Mouse (Mus musculus) forebrain, embryonic 16.5 days (tissue): ENCODE measurements around the gene Slc38a10. TPM values are rescaled to one million over a fixed set of nuclear protein-coding genes. Genes with fewer than 3 reads are reported as not detected.

ENCODE experiments used
- ATAC-seq: fragments of 200-750 bp; cut with Nextera tagmentation; 2 replicates; pipeline ENCODE4 v1.8.0; 2017; ENCODE audit warnings: mild to moderate bottlenecking, moderate library complexity
- H3K27ac ChIP-seq: fragments of 300-500 bp; sonication (generic); 2 replicates; pipeline ENCODE4 v1.5.1; 2014; ENCODE audit warnings: low read length, control low read depth
- H3K27me3 ChIP-seq: fragments of 300-500 bp; sonication (generic); replicated peaks from 2 replicates; pipeline ENCODE4 v1.6.1; 2014; ENCODE audit warnings: low read length; ENCODE audit not compliant: control insufficient read depth, insufficient read depth
- H3K36me3 ChIP-seq: fragments of 300-500 bp; sonication (generic); 2 replicates; pipeline ENCODE4 v1.6.1; 2014; ENCODE audit not compliant: control insufficient read depth, insufficient read depth
- H3K4me1 ChIP-seq: fragments of 300-500 bp; sonication (generic); replicated peaks from 2 replicates; pipeline ENCODE4 v1.6.1; 2014; ENCODE audit warnings: low read length; ENCODE audit not compliant: control insufficient read depth, insufficient read depth
- H3K4me2 ChIP-seq: fragments of 300-500 bp; sonication (generic); 2 replicates; pipeline ENCODE4 v1.6.1; 2014; ENCODE audit warnings: mild to moderate bottlenecking, low read length, control low read depth
- H3K4me3 ChIP-seq: fragments of 300-500 bp; sonication (generic); replicated peaks from 2 replicates; pipeline ENCODE4 v1.5.1; 2014; ENCODE audit warnings: mild to moderate bottlenecking, low read length, control low read depth
- H3K9ac ChIP-seq: fragments of 300-500 bp; sonication (generic); replicated peaks from 2 replicates; pipeline ENCODE4 v1.6.1; 2014; ENCODE audit warnings: low read depth, low read length, control low read depth
- H3K9me3 ChIP-seq: fragments of 300-500 bp; sonication (generic); 2 replicates; pipeline ENCODE4 v1.6.1; 2016; ENCODE audit warnings: low read length; ENCODE audit not compliant: control insufficient read depth
- WGBS: fragments of 180-500 bp; shearing (Covaris S2); extraction: QIAGEN DNeasy Blood & Tissue Kit; methylation state at CpG from one replicate; pipeline ENCODE4 v1.1.7; 2014; 5-methylcytosine and 5-hydroxymethylcytosine counted together
- polyA plus RNA-seq: library from polyadenylated mRNA; unstranded; fragments of >200 nt; fragmentation: Nextera tagmentation; extraction: Ambion mirVana; gene quantifications from 2 replicates; pipeline ENCODE4 v1.2.1, GENCODE M21; 2015

The Slc38a10 gene
- polyA plus RNA-seq, 1 experiment from 2014 or later: 110 TPM

DNA sequence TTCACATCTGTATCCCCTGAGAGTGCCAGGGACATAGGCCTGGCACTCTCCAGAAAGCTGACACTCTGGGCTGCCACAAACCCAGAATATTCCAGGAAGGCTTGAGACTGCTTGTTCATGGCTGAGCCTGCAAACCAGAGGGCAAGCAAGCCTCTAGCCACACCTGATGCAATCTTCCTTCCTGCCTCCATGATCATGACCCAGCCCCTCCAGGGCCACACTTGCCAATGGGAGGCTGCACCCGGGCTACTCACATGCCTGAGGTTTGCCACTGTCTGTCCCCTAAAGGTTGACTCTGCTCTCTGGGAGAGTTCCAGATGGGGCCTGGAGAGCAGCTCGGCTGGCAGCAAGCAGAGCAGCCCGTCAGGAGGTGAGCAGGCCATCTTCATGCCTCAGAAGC, 30.2 kb upstream of the Slc38a10 start:
- 79% methylated on average over 3 of the region's 3 CpGs for WGBS
- Histone ChIP-seq H3K27ac (no peak overlapping the region), H3K36me3 (no peaks in the 10 kb centered on the region), H3K4me2 (no peak overlapping the region), H3K9ac (no peak overlapping the region), H3K9me3 (no peaks in the 10 kb centered on the region), H3K27me3 (no peaks in the 10 kb centered on the region), H3K4me1 (peaks cover 27% of the 10 kb centered on the region), H3K4me3 (no peak overlapping the region)
- no peak for ATAC-seq

DNA sequence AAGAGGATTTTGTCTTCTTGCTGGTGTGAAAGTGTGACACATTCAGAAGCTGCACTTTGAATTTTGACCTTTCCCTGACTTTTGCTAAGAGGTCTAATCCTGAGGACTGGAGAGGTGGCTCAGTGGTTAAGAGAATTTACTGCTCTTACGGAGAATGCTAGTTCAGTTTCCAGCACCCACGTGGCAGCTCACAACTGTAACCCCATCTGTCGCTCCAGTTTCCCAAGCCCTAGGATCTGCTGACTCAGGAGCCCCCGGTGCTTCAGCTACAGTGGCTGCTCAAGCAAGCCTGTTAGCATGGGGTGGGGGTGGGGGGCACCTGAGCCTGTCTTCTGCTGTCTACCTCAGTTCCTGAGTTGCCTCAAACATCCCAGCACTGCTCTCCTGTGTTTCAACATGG, 28.2 kb upstream of the Slc38a10 start:
- H3K9ac ChIP-seq: no peak overlapping the region
- H3K9me3 ChIP-seq: no peaks in the 10 kb centered on the region
- no peak overlapping the region for H3K4me3 ChIP-seq
- no peak overlapping the region for H3K27ac ChIP-seq
- H3K36me3 ChIP-seq: no peaks in the 10 kb centered on the region
- no peaks in the 10 kb centered on the region for H3K27me3 ChIP-seq
- no peak overlapping the region for H3K4me2 ChIP-seq
- ATAC-seq: no peak
- WGBS: 32% methylated on average over 4 of the region's 4 CpGs
- H3K4me1 ChIP-seq: peaks cover 10% of the 10 kb centered on the region

- 73% methylated on average over 4 of the region's 4 CpGs for WGBS
- Histone ChIP-seq H3K27me3 (no peaks in the 10 kb centered on the region), H3K4me2 (no peak overlapping the region), H3K9me3 (no peaks in the 10 kb centered on the region), H3K36me3 (no peaks in the 10 kb centered on the region), H3K27ac (no peak overlapping the region), H3K4me3 (no peak overlapping the region), H3K9ac (no peak overlapping the region), H3K4me1 (no peaks in the 10 kb centered on the region)
- no peak for ATAC-seq
These were observed 24.8 kb upstream of the Slc38a10 start for GRCm38 (mm10) chr11:120175948-120176347.

DNA sequence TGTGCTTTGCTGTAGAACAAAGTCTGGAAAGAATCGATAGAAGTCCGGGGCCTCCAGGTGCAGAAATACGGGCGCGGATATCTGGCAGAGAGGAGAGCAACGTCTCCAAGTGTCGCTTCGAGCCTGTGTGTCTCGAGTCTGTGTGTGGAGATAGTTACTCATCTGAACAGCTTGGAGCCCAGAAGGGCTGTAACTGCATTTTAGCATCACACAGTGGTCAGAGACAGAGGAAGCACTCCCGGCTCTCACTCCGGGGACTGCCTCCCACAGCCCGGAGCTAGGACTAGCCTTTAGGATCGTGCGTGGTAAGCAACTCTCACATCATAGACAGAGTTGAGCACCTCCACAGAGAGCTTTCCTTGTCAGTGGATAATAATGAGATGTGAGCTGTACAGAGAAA, 22.1 kb upstream of the Slc38a10 start:
- no peak overlapping the region for H3K9ac ChIP-seq
- H3K27ac ChIP-seq: no peak overlapping the region
- peaks cover 7% of the 10 kb centered on the region for H3K4me1 ChIP-seq
- H3K27me3 ChIP-seq: no peaks in the 10 kb centered on the region
- no peak for ATAC-seq
- no peak overlapping the region for H3K4me3 ChIP-seq
- 88% methylated on average over 14 of the region's 14 CpGs for WGBS
- H3K9me3 ChIP-seq: no peaks in the 10 kb centered on the region
- no peak overlapping the region for H3K4me2 ChIP-seq
- H3K36me3 ChIP-seq: no peaks in the 10 kb centered on the region

- Histone ChIP-seq H3K27me3 (no peaks in the 10 kb centered on the region), H3K4me3 (no peak overlapping the region), H3K27ac (no peak overlapping the region), H3K4me2 (no peak overlapping the region), H3K36me3 (no peaks in the 10 kb centered on the region), H3K9me3 (no peaks in the 10 kb centered on the region), H3K9ac (no peak overlapping the region), H3K4me1 (peaks cover 10% of the 10 kb centered on the region)
- ATAC-seq: no peak
- WGBS: 56% methylated on average over 8 of the region's 8 CpGs
These were observed 20.0 kb upstream of the Slc38a10 start for GRCm38 (mm10) chr11:120171168-120171567.

DNA sequence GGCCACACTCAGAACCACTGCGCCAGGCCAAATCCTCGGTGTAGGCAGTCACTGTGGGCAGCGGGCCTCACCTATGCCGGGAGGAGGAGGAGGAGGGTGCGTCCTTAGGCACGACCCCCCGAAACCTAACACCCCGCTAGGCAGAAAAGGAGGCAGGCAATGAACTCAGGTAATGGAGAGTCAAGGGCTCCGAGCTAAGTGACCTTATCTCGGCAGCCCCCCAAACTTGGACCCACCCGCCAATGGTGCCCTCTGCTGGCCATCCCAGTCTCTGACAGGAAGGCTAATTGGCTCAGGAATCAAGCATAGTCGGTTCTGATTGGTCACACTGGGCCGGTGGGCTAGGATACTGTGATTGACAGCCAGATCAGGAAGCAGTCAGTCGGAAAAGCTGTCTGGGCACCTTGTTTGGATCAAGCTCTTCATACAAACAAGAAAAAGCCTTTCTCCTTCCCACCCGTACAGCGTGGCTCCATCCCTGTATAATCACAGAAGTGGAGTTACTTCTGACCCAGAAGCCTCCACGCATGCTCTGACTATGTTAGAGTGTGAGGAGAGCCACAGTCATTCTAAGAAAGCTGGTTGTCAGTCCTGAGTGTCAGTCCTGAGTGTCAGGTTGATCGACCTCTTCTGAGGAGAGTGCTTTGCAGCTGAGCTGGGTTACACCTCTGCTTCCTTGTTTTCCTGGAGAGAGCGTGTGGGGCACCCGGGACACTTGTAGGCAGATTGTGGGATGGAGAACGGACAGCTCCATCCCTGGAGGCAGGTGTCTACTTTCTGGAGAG, 18.3 kb upstream of the Slc38a10 start:
- H3K27ac ChIP-seq: no peak overlapping the region
- peak; percentile 76 for ATAC-seq
- H3K36me3 ChIP-seq: no peaks in the 10 kb centered on the region
- 0 out of 2 replicates have a peak overlapping the region, but pooled peaks have one; percentile 14 for H3K9ac ChIP-seq
- H3K9me3 ChIP-seq: no peaks in the 10 kb centered on the region
- peak overlapping the region; percentile 38 for H3K4me2 ChIP-seq
- H3K27me3 ChIP-seq: no peaks in the 10 kb centered on the region
- peaks cover 10% of the 10 kb centered on the region for H3K4me1 ChIP-seq
- H3K4me3 ChIP-seq: peak overlapping the region; percentile 7; the same call in 1 of the 2 replicates
- WGBS: 19% methylated on average over 20 of the region's 21 CpGs

- no peak overlapping the region for H3K4me3 ChIP-seq
- no peak overlapping the region for H3K9ac ChIP-seq
- H3K27ac ChIP-seq: no peak overlapping the region; the same call in 1 of the 2 replicates
- no peaks in the 10 kb centered on the region for H3K36me3 ChIP-seq
- peaks cover 10% of the 10 kb centered on the region for H3K4me1 ChIP-seq
- no peak for ATAC-seq
- no peaks in the 10 kb centered on the region for H3K27me3 ChIP-seq
- H3K9me3 ChIP-seq: no peaks in the 10 kb centered on the region
- WGBS: 73% methylated on average over 8 of the region's 8 CpGs
- no peak overlapping the region for H3K4me2 ChIP-seq
These were observed 17.4 kb upstream of the Slc38a10 start for GRCm38 (mm10) chr11:120168516-120168915.

DNA sequence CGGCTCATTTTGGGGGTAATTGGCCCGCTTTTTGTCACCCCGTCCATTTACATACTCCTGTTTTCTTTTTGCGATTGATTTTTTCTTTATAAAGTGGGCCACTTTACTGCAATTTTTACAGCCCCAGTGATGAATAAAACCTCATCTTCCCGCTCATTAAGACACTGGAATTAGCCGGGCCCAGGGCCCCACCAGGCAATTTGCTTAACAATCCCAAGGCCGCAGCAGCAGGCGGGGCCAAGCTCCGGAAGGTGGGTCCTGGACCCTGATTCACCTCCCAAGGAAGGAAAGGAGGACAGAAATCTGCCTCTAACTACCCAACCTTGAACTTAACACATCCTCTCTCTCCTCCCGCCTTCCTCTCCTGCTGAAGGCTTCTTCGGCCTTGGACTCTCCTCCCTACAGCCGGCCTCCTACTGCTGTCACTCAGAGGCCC, 16.8 kb upstream of the Slc38a10 start:
- peak; percentile 51 for ATAC-seq
- Histone ChIP-seq H3K27me3 (no peaks in the 10 kb centered on the region), H3K4me3 (no peak overlapping the region), H3K9ac (no peak overlapping the region), H3K4me1 (peaks cover 10% of the 10 kb centered on the region), H3K36me3 (no peaks in the 10 kb centered on the region), H3K27ac (peak overlapping the region; percentile 1; the same call in 1 of the 2 replicates), H3K4me2 (no peak overlapping the region), H3K9me3 (no peaks in the 10 kb centered on the region)
- WGBS: 13% methylated on average over 12 of the region's 12 CpGs

DNA sequence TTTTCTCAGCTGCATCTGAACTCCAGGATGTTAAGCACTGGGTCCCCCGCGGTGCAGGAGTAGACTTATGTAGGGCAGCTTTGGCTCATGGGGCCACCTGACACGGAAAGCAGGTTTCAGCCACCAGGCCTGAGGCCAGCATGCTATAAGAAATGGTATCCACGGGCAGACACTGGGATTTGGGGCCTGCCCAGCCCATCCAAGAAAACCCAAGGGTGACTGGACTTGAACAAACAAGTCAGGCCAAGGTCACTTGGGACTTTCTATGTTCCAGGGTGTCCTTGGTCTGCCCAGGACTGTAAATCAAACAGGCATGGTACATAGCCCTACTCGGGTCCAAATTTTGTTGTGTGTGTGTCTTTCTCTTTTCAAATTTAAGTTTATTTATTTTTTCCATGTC, 15.9 kb upstream of the Slc38a10 start:
- Histone ChIP-seq H3K9me3 (no peaks in the 10 kb centered on the region), H3K27ac (no peak overlapping the region), H3K4me2 (no peak overlapping the region), H3K27me3 (no peaks in the 10 kb centered on the region), H3K4me1 (peaks cover 10% of the 10 kb centered on the region), H3K36me3 (no peaks in the 10 kb centered on the region), H3K4me3 (no peak overlapping the region), H3K9ac (no peak overlapping the region)
- 46% methylated on average over 5 of the region's 5 CpGs for WGBS
- no peak for ATAC-seq
